Mouse (Mus musculus): ENCODE results near the gene Man2c1. TPM values are rescaled to one million over a fixed set of nuclear protein-coding genes. Genes with fewer than 3 reads are reported as not detected.

Gene Man2c1
- 72.4 and 74.3 TPM in 2 replicates for polyA plus RNA-seq (2015; fragmentation: Nextera tagmentation; extraction: Ambion mirVana)

DNA sequence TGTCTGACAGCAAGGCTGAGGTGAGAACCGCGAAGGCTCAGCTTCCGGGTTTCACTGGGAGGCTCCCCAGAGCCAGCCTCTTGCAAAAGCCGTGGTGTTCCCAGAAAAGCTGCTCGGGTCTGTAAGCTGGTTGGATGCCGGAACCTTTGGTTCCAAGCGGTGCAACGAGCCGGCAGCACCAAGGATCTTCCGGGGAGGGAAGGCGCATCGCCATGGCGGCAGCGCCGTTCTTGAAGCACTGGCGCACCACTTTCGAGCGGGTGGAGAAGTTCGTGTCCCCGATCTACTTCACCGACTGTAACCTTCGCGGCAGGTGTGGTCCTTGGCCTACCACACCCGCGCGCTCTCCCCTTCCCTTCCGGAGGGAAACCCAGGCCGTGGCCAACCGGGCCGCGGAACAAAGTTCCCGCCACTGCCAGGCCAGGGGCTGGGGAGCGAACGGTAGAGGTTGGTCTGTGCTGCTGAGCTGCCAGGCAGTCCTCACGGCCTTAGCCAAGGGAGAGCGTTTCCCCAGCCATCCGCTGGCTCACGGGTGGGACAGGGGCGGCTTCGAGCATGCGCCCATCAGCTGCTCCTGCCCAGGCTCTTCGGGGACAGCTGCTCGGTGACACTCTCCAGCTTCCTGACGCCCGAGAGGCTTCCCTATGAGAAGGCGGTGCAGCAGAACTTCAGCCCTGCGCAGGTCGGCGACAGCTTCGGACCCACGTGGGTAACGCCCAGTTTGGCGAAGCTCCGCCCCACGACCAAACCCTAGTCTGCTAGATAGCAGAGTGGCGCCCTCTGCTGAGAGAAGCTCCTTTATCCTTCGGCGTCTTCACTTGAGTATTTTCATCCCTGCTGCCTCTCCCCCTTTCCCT is at the start of gene Man2c1:
Gene Man2c1, plus strand, starts transcription at position 114 of the 857 bp plus-strand sequence.
- H3K27ac ChIP-seq (replicated peaks) = peak within 1 kb of the TSS; percentile 96
- no peaks in the 10 kb centered on the region for H3K27me3 ChIP-seq
- no peaks in the 10 kb centered on the region for H3K9me3 ChIP-seq
- H3K4me2 ChIP-seq (replicated peaks) = peak within 1 kb of the TSS; percentile 69
- H3K4me1 ChIP-seq = peaks cover 17% of the 10 kb centered on the region
- peak within 1 kb of the TSS; percentile 75 for H3K9ac ChIP-seq (replicated peaks)
- H3K4me3 ChIP-seq = peak within 1 kb of the TSS; percentile 65
- WGBS = under 1% methylated on average over 56 of the region's 58 CpGs
- ATAC-seq (replicated peaks) = peak; percentile 92
- peaks cover 33% of the 10 kb centered on the region for H3K36me3 ChIP-seq

DNA sequence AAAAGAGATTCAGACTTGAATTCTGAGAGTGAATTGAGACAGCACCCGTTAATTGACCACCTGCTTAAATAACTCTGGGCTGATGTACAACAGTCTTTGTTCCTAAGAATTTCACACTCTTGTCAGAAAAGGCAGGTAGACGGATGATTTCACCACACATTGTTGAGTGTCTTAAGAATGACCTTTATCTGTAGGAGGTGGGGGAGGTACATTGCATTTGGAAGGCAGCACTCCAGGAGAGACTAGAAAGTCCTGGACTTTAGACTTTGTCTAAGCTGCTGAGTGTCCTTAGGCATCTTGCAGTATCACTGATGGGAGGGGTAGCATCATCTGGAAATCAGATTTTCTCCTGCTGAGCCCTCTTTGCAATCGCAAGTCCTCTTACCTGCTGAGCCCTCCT is 48.3 kb upstream of the Man2c1 start:
- no peak overlapping the region for H3K9ac ChIP-seq (replicated peaks)
- no peak overlapping the region for H3K27ac ChIP-seq (replicated peaks)
- peaks cover 9% of the 10 kb centered on the region for H3K36me3 ChIP-seq
- H3K4me3 ChIP-seq = no peak overlapping the region
- no peaks in the 10 kb centered on the region for H3K9me3 ChIP-seq
- no peaks in the 10 kb centered on the region for H3K27me3 ChIP-seq
- peaks cover 11% of the 10 kb centered on the region for H3K4me1 ChIP-seq
- ATAC-seq (replicated peaks) = no peak
- H3K4me2 ChIP-seq (replicated peaks) = no peak overlapping the region
- WGBS = 75% methylated on average over 3 of the region's 3 CpGs

DNA sequence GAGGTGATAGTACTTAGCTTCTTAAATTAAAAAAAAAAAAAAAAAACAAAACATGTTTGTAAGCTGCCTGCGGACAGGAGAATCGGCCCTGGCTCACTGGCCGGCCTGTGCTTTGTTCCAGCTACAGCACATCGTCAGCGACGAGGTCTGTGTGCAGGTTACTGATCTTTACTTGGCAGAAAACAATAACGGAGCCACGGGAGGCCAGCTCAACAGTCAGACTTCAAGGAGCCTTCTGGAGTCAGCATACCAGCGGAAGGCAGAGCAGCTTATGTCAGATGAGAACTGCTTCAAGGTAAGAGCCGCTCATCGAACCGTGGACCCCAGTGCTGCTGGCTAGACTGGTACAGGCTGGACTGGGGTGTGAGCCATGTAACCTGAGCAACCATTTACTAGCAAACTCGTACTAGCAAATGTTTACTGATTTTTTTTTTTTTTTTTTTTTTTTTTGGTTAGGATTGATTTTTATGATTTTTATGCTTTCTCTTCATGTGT is 13.2 kb upstream of the Man2c1 start:
- H3K4me2 ChIP-seq (replicated peaks) = no peak overlapping the region
- H3K36me3 ChIP-seq = peaks cover 80% of the 10 kb centered on the region
- no peaks in the 10 kb centered on the region for H3K27me3 ChIP-seq
- no peaks in the 10 kb centered on the region for H3K4me1 ChIP-seq
- no peak for ATAC-seq (replicated peaks)
- no peak overlapping the region for H3K27ac ChIP-seq (replicated peaks)
- no peaks in the 10 kb centered on the region for H3K9me3 ChIP-seq
- no peak overlapping the region for H3K4me3 ChIP-seq
- H3K9ac ChIP-seq (replicated peaks) = no peak overlapping the region
- WGBS = 89% methylated on average over 13 of the region's 13 CpGs

DNA sequence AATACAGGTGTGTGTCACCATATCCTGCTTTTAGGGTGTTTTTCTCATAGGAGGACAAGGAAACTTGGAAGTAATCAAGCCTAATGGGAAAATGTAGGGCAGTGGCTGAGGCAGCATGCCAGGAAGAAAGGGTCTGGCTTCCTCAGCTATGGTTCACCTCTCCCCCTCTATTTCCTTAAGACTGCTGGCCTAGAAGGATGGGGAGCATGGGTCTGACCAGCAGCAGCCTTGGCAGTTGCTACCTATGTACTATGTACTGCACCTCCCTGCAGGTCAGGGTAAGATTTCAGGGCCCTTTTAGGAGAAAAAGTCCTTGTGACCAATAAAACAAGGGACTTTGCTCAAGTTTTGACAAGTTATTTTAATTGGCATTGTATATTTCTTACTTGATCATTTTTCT is 849 bp upstream of the Man2c1 start:
- Histone ChIP-seq H3K4me2 (replicated peaks) (peak overlapping the region; percentile 69), H3K4me3 (peak overlapping the region; percentile 65), H3K27ac (replicated peaks) (no peak overlapping the region), H3K36me3 (peaks cover 43% of the 10 kb centered on the region), H3K27me3 (no peaks in the 10 kb centered on the region), H3K9ac (replicated peaks) (peak overlapping the region; percentile 75; the same call in 1 of the 2 replicates), H3K9me3 (no peaks in the 10 kb centered on the region), H3K4me1 (peaks cover 17% of the 10 kb centered on the region)
- no peak for ATAC-seq (replicated peaks)

DNA sequence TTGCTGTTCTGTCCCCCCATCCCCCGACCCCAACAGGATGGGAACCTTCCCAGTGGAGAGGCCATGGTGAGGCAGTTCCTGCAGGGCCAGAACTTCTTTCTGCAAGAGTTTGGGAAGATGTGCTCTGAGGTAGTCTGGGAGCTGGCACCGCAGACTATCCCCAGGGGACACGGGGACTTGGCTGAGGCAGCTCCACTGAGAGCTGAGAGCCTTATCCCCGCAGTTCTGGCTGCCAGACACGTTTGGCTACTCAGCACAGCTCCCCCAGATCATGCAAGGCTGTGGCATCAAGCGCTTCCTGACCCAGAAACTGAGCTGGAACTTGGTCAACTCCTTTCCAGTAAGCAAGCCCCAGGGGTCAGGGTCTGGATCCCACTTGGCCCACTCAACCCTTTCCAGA is 6.8 kb downstream of the Man2c1 start:
- Histone ChIP-seq H3K27me3 (no peaks in the 10 kb centered on the region), H3K4me1 (no peaks in the 10 kb centered on the region), H3K27ac (replicated peaks) (no peak overlapping the region), H3K9me3 (no peaks in the 10 kb centered on the region), H3K36me3 (peaks cover 53% of the 10 kb centered on the region), H3K9ac (replicated peaks) (no peak overlapping the region), H3K4me2 (replicated peaks) (no peak overlapping the region), H3K4me3 (no peak overlapping the region)
- 90% methylated on average over 6 of the region's 6 CpGs for WGBS
- no peak for ATAC-seq (replicated peaks)

DNA sequence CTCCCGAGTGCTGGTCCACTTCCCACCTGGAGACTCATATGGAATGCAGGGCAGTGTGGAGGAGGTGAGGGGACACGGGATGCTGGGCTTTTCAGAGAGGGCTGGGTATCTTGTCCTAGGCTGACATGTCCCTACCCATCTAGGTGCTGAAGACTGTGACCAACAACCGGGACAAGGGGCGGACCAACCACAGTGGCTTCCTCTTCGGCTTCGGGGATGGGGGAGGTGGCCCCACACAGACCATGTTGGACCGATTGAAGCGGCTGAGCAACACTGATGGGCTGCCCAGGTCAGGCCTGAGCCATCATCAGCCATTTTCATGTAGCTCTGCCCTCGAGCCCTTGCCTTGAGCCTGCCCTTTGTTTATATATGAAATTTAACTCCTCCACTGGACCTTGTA is 7.3 kb downstream of the Man2c1 start:
- Histone ChIP-seq H3K9me3 (no peaks in the 10 kb centered on the region), H3K4me2 (replicated peaks) (no peak overlapping the region), H3K27me3 (no peaks in the 10 kb centered on the region), H3K36me3 (peaks cover 56% of the 10 kb centered on the region), H3K4me1 (no peaks in the 10 kb centered on the region), H3K27ac (replicated peaks) (no peak overlapping the region), H3K4me3 (no peak overlapping the region), H3K9ac (replicated peaks) (no peak overlapping the region)
- 95% methylated on average over 9 of the region's 9 CpGs for WGBS
- no peak for ATAC-seq (replicated peaks)

DNA sequence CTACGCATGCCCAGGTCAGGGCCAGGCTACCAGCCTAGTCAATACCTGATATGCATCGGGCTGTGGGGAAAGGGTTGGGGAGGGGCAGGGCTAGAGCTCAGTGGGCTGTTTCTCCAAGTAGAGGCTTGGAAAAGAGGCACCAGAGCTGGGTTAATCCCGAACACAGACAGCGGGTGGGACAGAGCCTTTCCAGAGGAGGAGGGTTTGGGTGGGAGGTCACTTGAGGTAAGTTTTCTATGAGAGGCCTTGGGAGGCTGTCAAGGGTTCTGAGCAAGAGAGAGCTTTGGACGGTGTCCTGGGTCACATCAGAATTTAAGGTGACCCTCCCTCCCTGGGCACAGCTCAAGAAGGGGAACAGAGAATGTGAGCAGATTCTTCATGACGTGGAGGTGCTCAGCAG is 8.0 kb downstream of the Man2c1 start:
- Histone ChIP-seq H3K36me3 (peaks cover 56% of the 10 kb centered on the region), H3K4me3 (no peak overlapping the region), H3K4me1 (no peaks in the 10 kb centered on the region), H3K9ac (replicated peaks) (no peak overlapping the region), H3K4me2 (replicated peaks) (no peak overlapping the region), H3K27me3 (no peaks in the 10 kb centered on the region), H3K27ac (replicated peaks) (no peak overlapping the region), H3K9me3 (no peaks in the 10 kb centered on the region)
- 93% methylated on average over 6 of the region's 6 CpGs for WGBS
- ATAC-seq (replicated peaks) = no peak

DNA sequence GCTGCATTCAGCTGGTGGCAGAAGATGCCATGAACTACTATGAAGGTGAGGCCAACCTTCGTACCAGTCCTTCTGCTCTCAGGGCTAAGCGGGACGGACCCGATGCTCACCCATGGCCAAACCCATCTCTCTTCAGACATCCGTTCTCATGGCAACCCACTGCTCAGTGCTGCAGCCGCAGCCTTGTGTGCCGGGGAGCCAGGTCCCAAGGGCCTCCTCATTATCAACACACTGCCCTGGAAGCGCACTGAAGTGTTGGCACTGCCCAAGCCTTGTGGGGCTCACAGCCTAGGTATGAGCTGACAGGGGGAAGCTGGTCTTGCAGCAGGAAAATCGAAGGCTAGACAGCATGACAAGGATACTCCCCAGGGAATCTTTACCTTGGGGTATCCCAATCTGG is 8.6 kb downstream of the Man2c1 start:
- Histone ChIP-seq H3K4me3 (no peak overlapping the region), H3K27me3 (no peaks in the 10 kb centered on the region), H3K27ac (replicated peaks) (no peak overlapping the region), H3K4me2 (replicated peaks) (no peak overlapping the region), H3K9me3 (no peaks in the 10 kb centered on the region), H3K4me1 (no peaks in the 10 kb centered on the region), H3K36me3 (peaks cover 56% of the 10 kb centered on the region), H3K9ac (replicated peaks) (no peak overlapping the region)
- WGBS = 93% methylated on average over 9 of the region's 9 CpGs
- no peak for ATAC-seq (replicated peaks)

DNA sequence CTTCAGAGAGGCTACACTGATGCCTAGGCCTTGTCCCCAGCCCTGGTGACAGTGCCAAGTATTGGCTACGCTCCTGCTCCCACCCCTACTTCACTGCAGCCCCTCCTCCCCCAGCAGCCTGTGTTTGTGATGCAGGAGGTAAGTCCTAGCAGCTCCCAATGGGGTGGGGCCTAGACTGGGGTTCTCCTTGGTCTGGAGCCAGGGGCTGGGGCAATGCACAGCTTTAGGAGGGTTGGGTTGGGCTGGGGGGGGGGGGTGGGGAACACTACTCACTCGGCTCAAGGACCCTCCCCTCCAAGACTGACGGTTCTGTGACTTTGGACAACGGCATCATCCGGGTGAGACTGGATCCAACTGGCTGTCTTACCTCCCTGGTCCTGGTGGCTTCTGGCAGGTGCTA is 9.1 kb downstream of the Man2c1 start:
- Histone ChIP-seq H3K27ac (replicated peaks) (no peak overlapping the region), H3K4me3 (no peak overlapping the region), H3K36me3 (peaks cover 53% of the 10 kb centered on the region), H3K27me3 (no peaks in the 10 kb centered on the region), H3K4me2 (replicated peaks) (no peak overlapping the region), H3K4me1 (no peaks in the 10 kb centered on the region), H3K9ac (replicated peaks) (no peak overlapping the region), H3K9me3 (no peaks in the 10 kb centered on the region)
- 88% methylated on average over 5 of the region's 5 CpGs for WGBS
- ATAC-seq (replicated peaks) = no peak

DNA sequence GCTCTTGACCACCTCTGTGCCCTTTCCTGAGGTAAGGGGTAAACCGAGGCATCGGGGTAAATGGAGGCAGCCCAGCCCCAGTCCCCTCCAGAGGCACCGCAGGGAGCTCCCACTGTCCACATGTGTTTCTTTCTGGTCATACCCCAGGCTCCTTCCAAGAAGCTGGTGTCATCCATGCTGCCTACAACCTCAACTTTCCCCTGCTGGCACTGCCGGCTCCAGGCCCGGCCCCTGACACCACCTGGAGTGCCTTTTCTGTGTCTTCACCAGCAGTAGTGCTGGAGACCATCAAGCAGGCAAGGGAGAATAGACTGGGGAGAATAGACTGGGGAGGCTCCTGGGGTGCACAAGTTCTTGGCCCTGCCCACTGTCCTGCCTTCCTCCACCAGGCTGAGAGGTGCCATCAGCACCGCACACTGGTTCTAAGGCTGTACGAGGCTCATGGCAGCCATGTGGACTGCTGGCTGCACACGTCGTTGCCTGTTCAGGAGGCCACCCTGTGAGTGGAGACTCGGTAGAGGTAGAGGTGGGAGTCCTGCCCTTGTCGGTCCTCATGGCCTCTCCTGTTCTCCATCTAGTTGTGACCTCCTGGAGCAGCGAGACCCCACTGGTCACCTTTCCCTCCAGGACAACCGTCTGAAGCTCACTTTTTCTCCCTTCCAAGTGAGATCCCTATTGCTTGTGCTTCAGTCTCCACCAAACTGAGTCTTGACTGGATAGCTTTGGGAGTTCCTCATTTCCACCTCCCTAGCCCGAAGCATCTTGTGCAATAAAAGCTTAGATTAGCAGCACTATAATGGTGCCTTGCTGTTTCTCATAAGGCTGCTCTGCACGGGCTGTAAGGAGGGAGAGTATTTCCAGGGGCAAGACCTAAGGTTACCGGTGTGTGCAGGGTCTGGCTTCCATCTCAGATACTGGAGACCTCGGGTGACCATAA is 11.2 kb downstream of the Man2c1 start:
- H3K4me3 ChIP-seq = no peak overlapping the region
- H3K4me2 ChIP-seq (replicated peaks) = no peak overlapping the region
- no peak overlapping the region for H3K27ac ChIP-seq (replicated peaks)
- H3K4me1 ChIP-seq = peaks cover 2% of the 10 kb centered on the region
- no peak for ATAC-seq (replicated peaks)
- no peaks in the 10 kb centered on the region for H3K9me3 ChIP-seq
- no peak overlapping the region for H3K9ac ChIP-seq (replicated peaks)
- peaks cover 49% of the 10 kb centered on the region for H3K36me3 ChIP-seq
- no peaks in the 10 kb centered on the region for H3K27me3 ChIP-seq
- WGBS = 91% methylated on average over 17 of the region's 17 CpGs

DNA sequence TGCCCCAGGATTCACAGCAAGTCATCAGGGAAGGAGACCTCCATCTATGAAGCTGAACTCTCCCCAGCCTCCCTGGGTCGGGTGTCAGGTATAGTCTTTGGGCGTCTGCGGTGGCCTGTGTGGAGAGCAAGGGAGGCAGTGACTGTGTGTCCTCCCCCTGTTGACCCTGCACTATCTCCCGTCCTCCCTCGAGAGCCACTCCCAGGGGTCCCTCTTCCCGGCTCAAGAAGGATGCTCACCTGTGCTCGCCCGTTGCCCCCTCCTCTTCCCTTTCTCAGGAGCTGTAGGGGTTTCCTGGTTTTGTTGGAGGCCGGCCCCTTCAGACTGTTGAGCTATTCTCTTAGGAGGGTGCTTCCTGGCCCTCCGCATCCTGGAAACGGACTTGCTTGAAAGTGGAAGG is 12.7 kb downstream of the Man2c1 start:
- Histone ChIP-seq H3K9me3 (no peaks in the 10 kb centered on the region), H3K36me3 (peaks cover 35% of the 10 kb centered on the region), H3K27ac (replicated peaks) (no peak overlapping the region), H3K4me2 (replicated peaks) (no peak overlapping the region), H3K4me3 (no peak overlapping the region), H3K9ac (replicated peaks) (no peak overlapping the region), H3K27me3 (no peaks in the 10 kb centered on the region), H3K4me1 (peaks cover 11% of the 10 kb centered on the region)
- ATAC-seq (replicated peaks) = no peak
- WGBS = 83% methylated on average over 11 of the region's 11 CpGs

DNA sequence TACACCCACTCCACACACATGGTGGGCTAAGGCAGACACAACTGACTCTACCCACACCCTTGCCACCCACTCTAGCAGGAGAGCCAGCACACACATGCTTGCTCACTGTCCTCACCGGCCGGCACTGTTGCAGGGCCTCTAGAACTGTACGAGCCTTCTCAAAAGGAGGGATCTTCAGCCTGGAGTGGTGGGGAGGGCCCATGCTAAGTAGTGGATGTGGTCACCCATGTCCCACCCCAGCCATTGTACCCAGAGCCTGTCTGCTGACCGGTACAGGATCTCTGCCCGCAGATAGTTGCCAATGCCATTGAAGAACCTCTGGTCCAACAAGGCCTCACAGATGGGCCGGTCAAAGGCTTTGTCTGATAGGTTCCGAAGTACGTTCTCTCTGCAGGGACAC is 14.3 kb downstream of the Man2c1 start:
- no peak overlapping the region for H3K4me2 ChIP-seq (replicated peaks)
- H3K9ac ChIP-seq (replicated peaks) = no peak overlapping the region
- WGBS = 89% methylated on average over 8 of the region's 8 CpGs
- no peaks in the 10 kb centered on the region for H3K27me3 ChIP-seq
- H3K27ac ChIP-seq (replicated peaks) = no peak overlapping the region
- H3K4me1 ChIP-seq = peaks cover 21% of the 10 kb centered on the region
- H3K4me3 ChIP-seq = no peak overlapping the region
- ATAC-seq (replicated peaks) = no peak
- H3K9me3 ChIP-seq = no peaks in the 10 kb centered on the region
- H3K36me3 ChIP-seq = peaks cover 26% of the 10 kb centered on the region

All from forebrain, embryonic 15.5 days (tissue).